Mouse (Mus musculus) CH12.LX (cell line): Measurements from ENCODE around the gene H2al1c.
"Not testable (repeated sequence)": the region's sequence is repeated elsewhere in the genome, so short reads cannot be mapped to it uniquely, and the experiment has no call there.

Source experiments
- CHD1 ChIP-seq: IDR thresholded peaks from 2 replicates; pipeline ENCODE4 v1.6.1; 2012; ENCODE audit warnings: low read depth, low read length, improper control_type of control experiment, inconsistent platforms
- CTCF ChIP-seq, 2 experiments: IDR thresholded peaks in 1 of 2; conservative IDR thresholded peaks in 1 of 2; 2 replicates each; pipeline ENCODE4 v1.5.1; 2011 to 2012; ENCODE audit warnings: low read depth in 2 of 2, low read length in 2 of 2, improper control_type of control experiment in 1 of 2, inconsistent platforms in 1 of 2, mild to moderate bottlenecking in 1 of 2, moderate library complexity in 1 of 2
- EP300 ChIP-seq: IDR thresholded peaks from 2 replicates; pipeline ENCODE4 v1.6.1; 2011; ENCODE audit warnings: low read length, improper control_type of control experiment
- GABPA ChIP-seq: IDR thresholded peaks from 2 replicates; pipeline ENCODE4 v1.6.1; 2012; ENCODE audit warnings: low read depth, low read length, improper control_type of control experiment, inconsistent platforms; ENCODE audit not compliant: insufficient replicate concordance
- HCFC1 ChIP-seq: IDR thresholded peaks from 2 replicates; pipeline ENCODE4 v1.6.1; 2012; ENCODE audit warnings: low read depth, mild to moderate bottlenecking, inconsistent platforms, low read length, improper control_type of control experiment
- MAFK ChIP-seq: IDR thresholded peaks from 2 replicates; pipeline ENCODE4 v1.6.1; 2011; ENCODE audit warnings: low read length, improper control_type of control experiment; ENCODE audit not compliant: insufficient replicate concordance
- NELFE ChIP-seq: IDR thresholded peaks from 2 replicates; pipeline ENCODE4 v1.6.1; 2011; ENCODE audit warnings: low read depth, low read length, improper control_type of control experiment
- POLR2A ChIP-seq: IDR thresholded peaks from 2 replicates; pipeline ENCODE4 v1.6.1; 2011; ENCODE audit warnings: low read depth, mild to moderate bottlenecking, improper control_type of control experiment, low read length
- RAD21 ChIP-seq: IDR thresholded peaks from 2 replicates; pipeline ENCODE4 v1.6.1; 2011; ENCODE audit warnings: low read depth, mild to moderate bottlenecking, low read length, improper control_type of control experiment, moderate library complexity

DNA sequence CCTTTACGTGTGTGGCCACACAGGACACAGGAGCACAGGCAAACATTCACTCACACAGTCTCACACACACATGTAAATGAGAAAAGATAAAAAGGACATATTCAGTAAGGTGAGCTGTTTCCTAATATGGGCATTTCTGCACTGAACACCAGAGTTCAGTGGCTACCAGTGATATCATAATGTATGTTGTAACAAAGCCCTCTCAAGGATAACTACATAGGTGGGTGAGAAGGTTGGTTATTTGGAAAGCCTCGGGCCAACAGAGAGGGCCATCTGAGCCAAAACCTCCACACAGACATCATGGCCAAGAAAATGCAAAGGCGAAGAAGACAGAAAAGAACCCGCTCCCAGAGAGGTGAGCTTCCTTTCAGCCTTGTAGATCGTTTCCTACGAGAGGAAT lies at the start of gene H2al1c:
- not testable (repeated sequence) for TF ChIP-seq CHD1; NELFE; EP300; POLR2A; CTCF (conservative IDR thresholded peaks at IDR 0.05 in 1 of 2, IDR thresholded peaks at IDR 0.05 in 1 of 2; ENCODE audit: low read depth in 2 of 2, low read length in 2 of 2); GABPA; RAD21; MAFK; HCFC1
